Mouse (Mus musculus): ENCODE results near the gene Rcor3. TPM values are rescaled to one million over a fixed set of nuclear protein-coding genes. Genes with fewer than 3 reads are reported as not detected.

The Rcor3 gene
- polyA plus RNA-seq, 1 experiment from 2014 or later, result 55.7 TPM

DNA sequence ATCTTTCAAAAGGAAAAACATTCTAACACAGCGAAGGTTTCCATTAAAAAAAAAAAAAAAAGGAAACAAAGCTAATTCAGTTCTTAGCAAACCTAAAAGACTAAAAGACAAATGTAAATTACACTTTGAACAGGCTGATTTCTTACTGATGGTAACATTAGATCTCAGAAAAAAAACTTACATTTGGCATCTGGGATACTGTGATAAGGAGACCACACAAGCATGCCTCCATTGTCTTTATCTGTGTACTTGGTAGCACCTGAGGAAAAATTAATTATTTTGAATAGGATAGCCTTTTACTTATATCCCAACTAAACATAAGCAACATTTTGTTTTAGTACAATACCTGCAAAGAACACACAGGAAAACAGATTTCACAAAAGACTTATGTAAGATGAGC, 7.7 kb downstream of the Rcor3 start:
- Histone ChIP-seq H3K27ac (ENCODE audit: low read depth, low read length) (no peak overlapping the region), H3K4me1 (ENCODE audit: control insufficient read depth, insufficient read depth, low read length) (no peaks in the 10 kb centered on the region), H3K4me3 (ENCODE audit: low read depth, low read length) (no peak overlapping the region), H3K36me3 (ENCODE audit: control insufficient read depth, insufficient read depth, low read length) (peaks cover 11% of the 10 kb centered on the region; the same call in 1 of the 2 replicates), H3K27me3 (ENCODE audit: control insufficient read depth, insufficient read depth, low read length) (no peaks in the 10 kb centered on the region), H3K4me2 (ENCODE audit: low read depth, low read length) (no peak overlapping the region), H3K9ac (replicated peaks; ENCODE audit: low read depth, low read length) (no peak overlapping the region), H3K9me3 (ENCODE audit: control insufficient read depth, low read length) (no peaks in the 10 kb centered on the region)
- 91% methylated on average over 1 of the region's 1 CpGs for WGBS
- no peak for ATAC-seq (ENCODE audit: low read depth)

DNA sequence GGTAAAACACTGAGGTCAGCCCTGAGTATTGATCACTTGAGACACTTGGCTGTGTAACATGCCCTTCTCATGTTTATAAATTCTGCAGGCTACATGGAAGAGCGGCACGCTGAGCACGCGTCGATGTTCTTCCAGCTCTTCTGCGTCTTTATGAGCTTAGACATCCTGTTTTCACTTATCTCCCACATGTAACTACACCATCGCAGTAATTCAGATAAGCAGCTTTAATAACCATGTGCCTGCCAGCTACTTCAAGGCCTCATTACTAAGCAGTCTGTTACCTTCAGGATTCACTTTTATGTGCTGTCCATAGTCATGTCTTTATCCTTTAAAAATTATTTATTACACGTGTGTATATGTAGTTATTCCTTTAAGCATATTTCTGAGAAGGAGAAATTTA, 9.5 kb downstream of the Rcor3 start:
- no peak overlapping the region for H3K27ac ChIP-seq (ENCODE audit: low read depth, low read length)
- H3K27me3 ChIP-seq (ENCODE audit: control insufficient read depth, insufficient read depth, low read length), result no peaks in the 10 kb centered on the region
- H3K36me3 ChIP-seq (ENCODE audit: control insufficient read depth, insufficient read depth, low read length), result peaks cover 20% of the 10 kb centered on the region
- 92% methylated on average over 8 of the region's 8 CpGs for WGBS
- no peak overlapping the region for H3K4me3 ChIP-seq (ENCODE audit: low read depth, low read length)
- ATAC-seq (ENCODE audit: low read depth), result no peak
- no peak overlapping the region for H3K4me2 ChIP-seq (ENCODE audit: low read depth, low read length)
- H3K4me1 ChIP-seq (ENCODE audit: control insufficient read depth, insufficient read depth, low read length), result no peaks in the 10 kb centered on the region
- no peak overlapping the region for H3K9ac ChIP-seq (replicated peaks; ENCODE audit: low read depth, low read length)
- no peaks in the 10 kb centered on the region for H3K9me3 ChIP-seq (ENCODE audit: control insufficient read depth, low read length)

DNA sequence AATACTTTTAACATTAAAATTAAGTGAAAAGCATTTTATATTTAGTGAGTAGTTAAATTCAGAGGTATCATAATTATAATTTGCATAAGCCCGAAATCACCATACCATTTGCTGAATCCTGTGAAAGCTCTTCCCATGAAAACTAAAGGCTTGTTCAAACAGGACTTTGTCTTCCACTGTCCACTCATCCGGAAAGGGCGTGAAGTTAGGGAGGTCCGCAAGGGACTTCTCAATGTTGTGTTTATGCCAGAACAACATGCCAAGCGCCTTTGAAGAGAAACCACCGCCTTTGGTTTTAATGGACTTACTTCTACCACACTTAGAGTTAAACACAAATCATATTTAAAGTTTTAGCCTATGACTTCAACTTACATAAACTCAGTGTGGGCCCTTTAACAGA, 12.1 kb downstream of the Rcor3 start:
- H3K27ac ChIP-seq (ENCODE audit: low read depth, low read length), result no peak overlapping the region
- H3K9me3 ChIP-seq (ENCODE audit: control insufficient read depth, low read length), result no peaks in the 10 kb centered on the region
- no peaks in the 10 kb centered on the region for H3K4me1 ChIP-seq (ENCODE audit: control insufficient read depth, insufficient read depth, low read length)
- H3K4me2 ChIP-seq (ENCODE audit: low read depth, low read length), result no peak overlapping the region
- H3K9ac ChIP-seq (replicated peaks; ENCODE audit: low read depth, low read length), result no peak overlapping the region
- no peaks in the 10 kb centered on the region for H3K27me3 ChIP-seq (ENCODE audit: control insufficient read depth, insufficient read depth, low read length)
- H3K4me3 ChIP-seq (ENCODE audit: low read depth, low read length), result no peak overlapping the region
- no peak for ATAC-seq (ENCODE audit: low read depth)
- peaks cover 32% of the 10 kb centered on the region for H3K36me3 ChIP-seq (ENCODE audit: control insufficient read depth, insufficient read depth, low read length)
- WGBS, result 88% methylated on average over 6 of the region's 6 CpGs

- H3K9me3 ChIP-seq (ENCODE audit: control insufficient read depth, low read length), result no peaks in the 10 kb centered on the region
- H3K9ac ChIP-seq (replicated peaks; ENCODE audit: low read depth, low read length), result no peak overlapping the region
- H3K4me1 ChIP-seq (ENCODE audit: control insufficient read depth, insufficient read depth, low read length), result no peaks in the 10 kb centered on the region
- H3K4me2 ChIP-seq (ENCODE audit: low read depth, low read length), result no peak overlapping the region
- peaks cover 48% of the 10 kb centered on the region for H3K36me3 ChIP-seq (ENCODE audit: control insufficient read depth, insufficient read depth, low read length)
- no peak overlapping the region for H3K4me3 ChIP-seq (ENCODE audit: low read depth, low read length)
- WGBS, result 96% methylated on average over 6 of the region's 6 CpGs
- ATAC-seq (ENCODE audit: low read depth), result no peak
- H3K27ac ChIP-seq (ENCODE audit: low read depth, low read length), result no peak overlapping the region
- no peaks in the 10 kb centered on the region for H3K27me3 ChIP-seq (ENCODE audit: control insufficient read depth, insufficient read depth, low read length)
Measured at GRCm38 (mm10) chr1:192116262-192116661, 21.6 kb downstream of the Rcor3 start.

GRCm38 (mm10) chr1:192115378-192115777, 22.5 kb downstream of the Rcor3 start:
- no peaks in the 10 kb centered on the region for H3K27me3 ChIP-seq (ENCODE audit: control insufficient read depth, insufficient read depth, low read length)
- H3K9me3 ChIP-seq (ENCODE audit: control insufficient read depth, low read length), result no peaks in the 10 kb centered on the region
- H3K36me3 ChIP-seq (ENCODE audit: control insufficient read depth, insufficient read depth, low read length), result peaks cover 46% of the 10 kb centered on the region
- no peak overlapping the region for H3K9ac ChIP-seq (replicated peaks; ENCODE audit: low read depth, low read length)
- no peaks in the 10 kb centered on the region for H3K4me1 ChIP-seq (ENCODE audit: control insufficient read depth, insufficient read depth, low read length)
- H3K27ac ChIP-seq (ENCODE audit: low read depth, low read length), result no peak overlapping the region
- no peak overlapping the region for H3K4me2 ChIP-seq (ENCODE audit: low read depth, low read length)
- 92% methylated on average over 1 of the region's 1 CpGs for WGBS
- ATAC-seq (ENCODE audit: low read depth), result no peak
- no peak overlapping the region for H3K4me3 ChIP-seq (ENCODE audit: low read depth, low read length)

- Histone ChIP-seq H3K4me2 (ENCODE audit: low read depth, low read length) (no peak overlapping the region), H3K27ac (ENCODE audit: low read depth, low read length) (no peak overlapping the region), H3K4me1 (ENCODE audit: control insufficient read depth, insufficient read depth, low read length) (no peaks in the 10 kb centered on the region), H3K36me3 (ENCODE audit: control insufficient read depth, insufficient read depth, low read length) (peaks cover 23% of the 10 kb centered on the region), H3K27me3 (ENCODE audit: control insufficient read depth, insufficient read depth, low read length) (no peaks in the 10 kb centered on the region), H3K4me3 (ENCODE audit: low read depth, low read length) (no peak overlapping the region), H3K9ac (replicated peaks; ENCODE audit: low read depth, low read length) (no peak overlapping the region), H3K9me3 (ENCODE audit: control insufficient read depth, low read length) (no peaks in the 10 kb centered on the region)
- 65% methylated on average over 6 of the region's 6 CpGs for WGBS
- ATAC-seq (ENCODE audit: low read depth), result no peak
Measured at GRCm38 (mm10) chr1:192109169-192109568, 28.7 kb downstream of the Rcor3 start.

- no peaks in the 10 kb centered on the region for H3K27me3 ChIP-seq (ENCODE audit: control insufficient read depth, insufficient read depth, low read length)
- H3K36me3 ChIP-seq (ENCODE audit: control insufficient read depth, insufficient read depth, low read length), result peaks cover 23% of the 10 kb centered on the region
- WGBS, result 12% methylated on average over 2 of the region's 2 CpGs
- H3K27ac ChIP-seq (ENCODE audit: low read depth, low read length), result no peak overlapping the region
- no peak overlapping the region for H3K4me3 ChIP-seq (ENCODE audit: low read depth, low read length)
- H3K4me1 ChIP-seq (ENCODE audit: control insufficient read depth, insufficient read depth, low read length), result no peaks in the 10 kb centered on the region
- ATAC-seq (ENCODE audit: low read depth), result no peak
- no peak overlapping the region for H3K4me2 ChIP-seq (ENCODE audit: low read depth, low read length)
- no peaks in the 10 kb centered on the region for H3K9me3 ChIP-seq (ENCODE audit: control insufficient read depth, low read length)
- H3K9ac ChIP-seq (replicated peaks; ENCODE audit: low read depth, low read length), result no peak overlapping the region
Measured at GRCm38 (mm10) chr1:192107352-192107751, 30.5 kb downstream of the Rcor3 start.

- H3K27me3 ChIP-seq (ENCODE audit: control insufficient read depth, insufficient read depth, low read length), result no peaks in the 10 kb centered on the region
- H3K9ac ChIP-seq (replicated peaks; ENCODE audit: low read depth, low read length), result no peak overlapping the region
- WGBS, result 91% methylated on average over 4 of the region's 4 CpGs
- no peaks in the 10 kb centered on the region for H3K4me1 ChIP-seq (ENCODE audit: control insufficient read depth, insufficient read depth, low read length)
- peaks cover 20% of the 10 kb centered on the region for H3K36me3 ChIP-seq (ENCODE audit: control insufficient read depth, insufficient read depth, low read length)
- no peak overlapping the region for H3K4me3 ChIP-seq (ENCODE audit: low read depth, low read length)
- ATAC-seq (ENCODE audit: low read depth), result no peak
- no peaks in the 10 kb centered on the region for H3K9me3 ChIP-seq (ENCODE audit: control insufficient read depth, low read length)
- H3K4me2 ChIP-seq (ENCODE audit: low read depth, low read length), result no peak overlapping the region
- H3K27ac ChIP-seq (ENCODE audit: low read depth, low read length), result no peak overlapping the region
Measured at GRCm38 (mm10) chr1:192105902-192106389, 31.9 kb downstream of the Rcor3 start.

DNA sequence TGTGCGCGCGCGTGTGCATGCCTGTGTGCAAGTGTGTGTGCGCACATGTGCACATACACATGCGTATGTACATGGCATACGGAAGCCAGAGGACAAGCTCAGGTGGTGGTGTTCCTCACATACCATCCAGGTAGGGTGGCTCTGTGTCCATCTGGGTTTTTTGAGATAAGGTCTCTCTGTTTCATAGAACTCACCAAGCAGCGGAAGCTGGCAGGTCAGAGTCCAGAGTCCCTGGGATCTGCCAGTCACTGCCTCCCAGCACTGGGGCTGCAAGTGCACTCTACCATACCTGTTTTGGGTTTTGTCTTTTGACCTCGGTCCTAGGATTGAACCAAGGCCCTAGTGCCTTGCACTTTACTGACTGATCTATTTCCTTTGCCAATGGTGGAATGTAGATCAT, 33.8 kb downstream of the Rcor3 start:
- Histone ChIP-seq H3K27ac (ENCODE audit: low read depth, low read length) (no peak overlapping the region), H3K4me3 (ENCODE audit: low read depth, low read length) (no peak overlapping the region), H3K4me2 (ENCODE audit: low read depth, low read length) (no peak overlapping the region), H3K27me3 (ENCODE audit: control insufficient read depth, insufficient read depth, low read length) (no peaks in the 10 kb centered on the region), H3K4me1 (ENCODE audit: control insufficient read depth, insufficient read depth, low read length) (no peaks in the 10 kb centered on the region), H3K9me3 (ENCODE audit: control insufficient read depth, low read length) (no peaks in the 10 kb centered on the region), H3K36me3 (ENCODE audit: control insufficient read depth, insufficient read depth, low read length) (peaks cover 19% of the 10 kb centered on the region), H3K9ac (replicated peaks; ENCODE audit: low read depth, low read length) (no peak overlapping the region)
- WGBS, result 96% methylated on average over 9 of the region's 9 CpGs
- no peak for ATAC-seq (ENCODE audit: low read depth)

DNA sequence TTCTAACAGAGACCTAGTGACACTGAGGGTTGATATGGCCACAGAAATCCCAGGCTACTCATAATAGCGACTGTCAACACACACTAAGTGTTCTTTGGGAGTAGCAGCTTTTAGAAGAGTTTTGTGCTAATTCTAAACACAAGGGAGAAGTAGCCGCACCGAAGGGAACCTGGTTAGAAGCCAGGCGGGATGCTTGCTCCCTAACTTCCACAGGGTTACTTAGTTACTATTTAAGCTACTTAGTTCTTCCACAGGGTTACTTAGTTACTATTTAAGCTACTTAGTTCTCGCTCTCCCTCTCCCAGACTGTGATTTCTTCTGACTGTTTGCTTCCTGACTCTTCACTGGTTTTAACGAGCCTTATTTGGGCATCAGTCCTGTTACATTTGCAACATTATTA, 34.7 kb downstream of the Rcor3 start:
- Histone ChIP-seq H3K9me3 (ENCODE audit: control insufficient read depth, low read length) (no peaks in the 10 kb centered on the region), H3K27ac (ENCODE audit: low read depth, low read length) (no peak overlapping the region), H3K36me3 (ENCODE audit: control insufficient read depth, insufficient read depth, low read length) (peaks cover 18% of the 10 kb centered on the region), H3K27me3 (ENCODE audit: control insufficient read depth, insufficient read depth, low read length) (no peaks in the 10 kb centered on the region), H3K4me3 (ENCODE audit: low read depth, low read length) (no peak overlapping the region), H3K9ac (replicated peaks; ENCODE audit: low read depth, low read length) (no peak overlapping the region), H3K4me2 (ENCODE audit: low read depth, low read length) (no peak overlapping the region), H3K4me1 (ENCODE audit: control insufficient read depth, insufficient read depth, low read length) (no peaks in the 10 kb centered on the region)
- 88% methylated on average over 6 of the region's 6 CpGs for WGBS
- ATAC-seq (ENCODE audit: low read depth), result no peak

Measured in neural tube, embryonic 14.5 days (tissue).